In the genomic region with DNA sequence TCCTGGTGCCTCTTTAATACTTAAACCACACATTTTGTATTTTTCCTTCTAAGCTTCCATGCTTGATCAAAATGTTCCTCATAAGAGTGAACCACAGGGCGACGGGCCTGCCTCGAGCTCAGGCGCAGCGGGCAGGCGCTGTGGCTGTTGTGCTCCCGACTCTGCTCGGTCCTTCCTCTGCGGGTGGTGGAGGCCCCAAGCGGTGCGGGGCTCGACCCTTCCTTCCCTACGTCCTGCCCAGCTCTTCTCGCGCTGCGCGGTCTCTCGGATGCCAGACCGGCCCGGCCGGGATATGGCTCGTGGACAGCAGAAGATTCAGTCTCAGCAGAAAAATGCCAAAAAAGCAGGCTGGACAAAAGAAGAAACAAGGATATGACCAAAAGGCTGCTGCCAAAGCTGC, we compare ENCODE assay signal across 8 mouse cellular contexts. TPM values are rescaled to one million over a fixed set of nuclear protein-coding genes. Genes with fewer than 3 reads are reported as not detected.
DNase-seq lines count a peak whose midpoint lies in the region; ATAC-seq and TF ChIP-seq lines count a peak whose summit lies in the region.
"Had no signal": no experiment of that assay in that cellular context is flagged by ENCODE, and none has a peak within 500 bp of the region (broad histone marks: within the 10 kb centered on the region; RNA-seq: fewer than 3 reads in every experiment).

No protein-coding gene starts in this region.

- ATAC-seq in lung, postnatal 0 days = no peak
- ATAC-seq in embryonic facial prominence, embryonic 13.5 days (ENCODE audit: insufficient number of reproducible peaks, insufficient read depth, low FRiP score, low TSS enrichment, low read depth) = no peak
- no peak for ATAC-seq in limb, embryonic 11.5 days (ENCODE audit: insufficient number of reproducible peaks, low FRiP score, low TSS enrichment, low read depth)
- no peak for ATAC-seq in stomach, postnatal 0 days (ENCODE audit: low FRiP score, low TSS enrichment)

- no peaks in the 10 kb centered on the region for H3K27me3 ChIP-seq in lung, postnatal 0 days (replicated peaks; ENCODE audit: insufficient read depth, low read length)
- no peaks in the 10 kb centered on the region for H3K27me3 ChIP-seq in embryonic facial prominence, embryonic 13.5 days
- no peaks in the 10 kb centered on the region for H3K27me3 ChIP-seq in limb, embryonic 11.5 days (ENCODE audit: control insufficient read depth, insufficient read depth, low read length)
- H3K27me3 ChIP-seq in stomach, postnatal 0 days (ENCODE audit: control insufficient read depth, insufficient read depth, low read length) = no peaks in the 10 kb centered on the region

- no peak for TF ChIP-seq CTCF in lung, postnatal 0 days (IDR thresholded peaks at IDR 0.05)
- TF ChIP-seq CTCF in stomach, postnatal 0 days (IDR thresholded peaks at IDR 0.05; ENCODE audit: low read depth) = no peak

- 0 out of 2 replicates have a peak overlapping the region, but pooled peaks have one; percentile 34 for H3K4me2 ChIP-seq in lung, postnatal 0 days (replicated peaks; ENCODE audit: low read depth, low read length)
- peak overlapping the region; percentile 52 for H3K4me2 ChIP-seq in embryonic facial prominence, embryonic 13.5 days
- H3K4me2 ChIP-seq in limb, embryonic 11.5 days (ENCODE audit: low read depth, severe bottlenecking) = peak overlapping the region; percentile 39; the same call in 1 of the 2 replicates
- peak overlapping the region; percentile 25; the same call in 1 of the 2 replicates for H3K4me2 ChIP-seq in stomach, postnatal 0 days (replicated peaks; ENCODE audit: low read depth)

- no peaks in the 10 kb centered on the region for H3K4me1 ChIP-seq in lung, postnatal 0 days (ENCODE audit: insufficient read depth, low read depth, low read length)
- H3K4me1 ChIP-seq in embryonic facial prominence, embryonic 13.5 days = no peaks in the 10 kb centered on the region
- H3K4me1 ChIP-seq in limb, embryonic 11.5 days (ENCODE audit: control insufficient read depth, insufficient read depth, low read length) = no peaks in the 10 kb centered on the region
- H3K4me1 ChIP-seq in stomach, postnatal 0 days (replicated peaks; ENCODE audit: control insufficient read depth, insufficient read depth) = peaks cover 2% of the 10 kb centered on the region; the same call in 1 of the 2 replicates

- H3K27ac ChIP-seq in lung, postnatal 0 days (ENCODE audit: low read length) = no peak overlapping the region
- no peak overlapping the region for H3K27ac ChIP-seq in embryonic facial prominence, embryonic 13.5 days
- no peak overlapping the region for H3K27ac ChIP-seq in limb, embryonic 11.5 days (replicated peaks; ENCODE audit: low read depth, low read length)
- no peak overlapping the region for H3K27ac ChIP-seq in stomach, postnatal 0 days (replicated peaks)

- H3K36me3 ChIP-seq in lung, postnatal 0 days (ENCODE audit: insufficient read depth, low read length) = no peaks in the 10 kb centered on the region
- H3K36me3 ChIP-seq in embryonic facial prominence, embryonic 13.5 days = no peaks in the 10 kb centered on the region
- no peaks in the 10 kb centered on the region for H3K36me3 ChIP-seq in limb, embryonic 11.5 days (ENCODE audit: control insufficient read depth, insufficient read depth, low read length)
- no peaks in the 10 kb centered on the region for H3K36me3 ChIP-seq in stomach, postnatal 0 days (ENCODE audit: control insufficient read depth, insufficient read depth, low read length)

- H3K9ac ChIP-seq in lung, postnatal 0 days (replicated peaks; ENCODE audit: low read depth) = no peak overlapping the region
- H3K9ac ChIP-seq in embryonic facial prominence, embryonic 13.5 days = 0 out of 2 replicates have a peak overlapping the region, but pooled peaks have one; percentile 12
- H3K9ac ChIP-seq in limb, embryonic 11.5 days (ENCODE audit: low read length) = 0 out of 2 replicates have a peak overlapping the region, but pooled peaks have one; percentile 17
- no peak overlapping the region for H3K9ac ChIP-seq in stomach, postnatal 0 days (ENCODE audit: low read length)

- WGBS in lung, postnatal 0 days = 15% methylated on average over 22 of the region's 22 CpGs
- WGBS in embryonic facial prominence, embryonic 13.5 days = 6% methylated on average over 22 of the region's 22 CpGs
- 11% methylated on average over 22 of the region's 22 CpGs for WGBS in limb, embryonic 11.5 days
- WGBS in stomach, postnatal 0 days = 9% methylated on average over 22 of the region's 22 CpGs

- DNase-seq in lung, postnatal 0 days (ENCODE audit: low spot score) = no peak
- no peak for DNase-seq in lung, postnatal 36 days
- DNase-seq in limb, embryonic 11.5 days (ENCODE audit: low spot score) = peak; percentile 39
- peak; percentile 18 for DNase-seq in stomach, postnatal 0 days (ENCODE audit: low spot score)
- DNase-seq in gastrocnemius, postnatal 36 days = no peak
- no peak for DNase-seq in gastrocnemius, postnatal 10 days
- DNase-seq: gastrocnemius, postnatal 14 days had no signal

- intact Hi-C loops in gastrocnemius, postnatal 36 days (cut with DNase I) = no loop called here

- no peak for TF ChIP-seq EP300 in lung, postnatal 0 days (IDR thresholded peaks at IDR 0.05)
- no peak for TF ChIP-seq EP300 in stomach, postnatal 0 days (optimal IDR thresholded peaks at IDR 0.05)

- H3K4me3 ChIP-seq in lung, postnatal 0 days (ENCODE audit: low read depth, low read length) = no peak overlapping the region
- H3K4me3 ChIP-seq in embryonic facial prominence, embryonic 13.5 days = peak overlapping the region; percentile 17; the same call in 1 of the 2 replicates
- no peak overlapping the region for H3K4me3 ChIP-seq in limb, embryonic 11.5 days (ENCODE audit: low read depth, low read length)
- no peak overlapping the region for H3K4me3 ChIP-seq in stomach, postnatal 0 days (ENCODE audit: low read depth, low read length)

- H3K9me3 ChIP-seq in lung, postnatal 0 days (ENCODE audit: low read length) = no peaks in the 10 kb centered on the region
- H3K9me3 ChIP-seq in embryonic facial prominence, embryonic 13.5 days = no peaks in the 10 kb centered on the region
- H3K9me3 ChIP-seq in limb, embryonic 11.5 days (ENCODE audit: control insufficient read depth, low read length) = no peaks in the 10 kb centered on the region
- H3K9me3 ChIP-seq in stomach, postnatal 0 days (ENCODE audit: control insufficient read depth, low read length) = no peaks in the 10 kb centered on the region

RNA-seq across cellular contexts. Expression of a gene that starts 6.0 kb away (rescaled TPM):
- 3.5 and 3.9 TPM in 2 replicates for polyA plus RNA-seq in lung, postnatal 0 days (2015; fragmentation: Nextera tagmentation; extraction: Ambion mirVana)
- polyA plus RNA-seq in embryonic facial prominence, embryonic 13.5 days (2015; fragmentation: Nextera tagmentation; extraction: Ambion mirVana) = 5.7 and 9.1 TPM in 2 replicates
- polyA plus RNA-seq in limb, embryonic 11.5 days (2014; fragmentation: Nextera tagmentation; extraction: Ambion mirVana) = 1.9 and 3.1 TPM in 2 replicates
- polyA plus RNA-seq in stomach, postnatal 0 days (2015; fragmentation: Nextera tagmentation; extraction: Ambion mirVana) = 5.7 and 6.2 TPM in 2 replicates
- under 1 TPM; 0.57 to 0.84 TPM for total RNA-seq in gastrocnemius, postnatal 36 days (2021)
- 1 to 10 TPM; 1.3 to 2.6 TPM for total RNA-seq in gastrocnemius, postnatal 10 days (2021)

Comparison
In these comparisons a context has a peak if more than half of its experiments do, and no peak if none do; other contexts are left out.
1. DNase-seq: peak in limb, embryonic 11.5 days (single experiment) and stomach, postnatal 0 days (single experiment); none in lung, postnatal 0 days (single experiment), lung, postnatal 36 days (single experiment), gastrocnemius, postnatal 36 days (0 of 2) and gastrocnemius, postnatal 10 days (single experiment).
2. H3K9ac ChIP-seq: peak in embryonic facial prominence, embryonic 13.5 days (single experiment) and limb, embryonic 11.5 days (single experiment); none in lung, postnatal 0 days (single experiment) and stomach, postnatal 0 days (single experiment).
3. Peak in every context shown above with its lines, with median percentiles within 50 percentile points of each other: H3K4me2 ChIP-seq.